Mouse (Mus musculus) mouse embryonic stem cell (cell line): ENCODE measurements around the gene Ptcd1.
"Not testable (repeated sequence)": the region's sequence is repeated elsewhere in the genome, so short reads cannot be mapped to it uniquely, and the experiment has no call there.

ENCODE experiments used
- in situ Hi-C, 2 experiments: fragments of 300-500 bp; cut with MboI; formaldehyde crosslinking; loops; 1 replicate in 1 of 2; 3 replicates in 1 of 2; pipeline ENCODE4 v1.14.3; 2019 to 2020; ENCODE audit warnings: low sequenced_read_pairs in 2 of 2, low pct_unique_long_range_greater_than_20kb in 1 of 2, mixed read lengths in 1 of 2; ENCODE audit not compliant: unreplicated experiment in 1 of 2

The Ptcd1 gene

GRCm38 (mm10) chr5:145119385-145119784, 47.5 kb downstream of the Ptcd1 start:
- in situ Hi-C loops, result no loop called here

DNA sequence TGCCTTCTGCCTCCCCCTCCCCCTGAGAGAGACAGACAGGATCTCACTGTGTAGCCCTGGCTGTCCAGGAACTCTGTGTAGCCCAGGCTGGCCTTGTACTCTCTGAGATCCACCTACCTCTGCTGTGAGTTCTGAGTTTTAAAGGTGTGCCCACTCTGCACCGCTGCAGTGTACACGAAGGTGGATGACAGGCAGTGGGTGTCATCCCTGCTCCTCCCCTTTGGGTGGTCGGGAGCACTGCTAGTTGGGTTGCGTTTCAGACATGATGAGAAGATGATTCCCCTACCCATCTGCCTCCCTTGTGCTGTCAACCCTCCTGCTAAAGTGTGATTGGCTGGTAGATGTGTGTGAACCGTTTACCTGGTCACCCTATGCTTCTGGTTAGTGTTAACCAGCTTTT, 48.4 kb downstream of the Ptcd1 start:
- in situ Hi-C loops, result no loop called here

- in situ Hi-C loops, result no loop called here
Measured at GRCm38 (mm10) chr5:145118005-145118404, 48.9 kb downstream of the Ptcd1 start.

DNA sequence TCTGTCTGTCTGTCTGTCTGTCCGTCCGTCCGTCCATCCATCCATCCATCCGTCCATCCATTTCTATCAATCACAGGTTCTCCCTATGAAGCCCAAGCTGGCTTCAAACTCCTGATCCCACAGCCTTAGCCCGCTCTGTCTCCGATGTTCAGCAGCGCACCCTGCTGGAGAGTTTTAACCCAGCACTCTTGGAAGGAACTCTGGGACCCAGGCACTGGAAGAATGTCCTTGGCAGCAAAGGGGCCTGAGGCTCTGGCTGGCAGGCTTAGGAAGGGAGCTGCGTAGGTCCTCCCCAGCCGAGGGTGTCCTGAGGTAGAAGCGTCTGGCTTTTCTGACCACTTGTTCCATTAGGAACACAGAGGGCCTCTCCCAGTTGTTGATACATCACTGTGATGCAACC, 50.0 kb downstream of the Ptcd1 start:
- in situ Hi-C loops, result no loop called here

DNA sequence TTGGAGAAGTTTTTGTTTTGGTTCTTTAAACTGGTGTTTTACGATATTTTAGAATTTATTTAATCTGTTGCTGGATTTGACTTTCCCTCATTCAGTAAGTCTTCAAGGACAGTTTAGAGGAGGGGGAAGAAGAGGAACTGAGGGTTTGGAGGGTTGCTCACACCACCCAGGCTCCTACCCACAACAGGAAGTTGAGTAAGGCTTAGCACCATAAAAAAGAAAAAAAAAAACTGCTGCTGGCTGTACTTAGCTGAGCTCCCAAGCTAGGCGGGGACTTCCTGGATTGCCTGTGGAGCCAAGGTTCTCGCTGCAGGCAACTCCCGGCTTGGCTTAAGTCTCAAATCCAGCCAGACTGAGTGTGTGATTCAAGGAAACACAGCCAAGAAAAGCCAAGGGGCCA, 50.6 kb downstream of the Ptcd1 start:
- in situ Hi-C loops, result no loop called here

DNA sequence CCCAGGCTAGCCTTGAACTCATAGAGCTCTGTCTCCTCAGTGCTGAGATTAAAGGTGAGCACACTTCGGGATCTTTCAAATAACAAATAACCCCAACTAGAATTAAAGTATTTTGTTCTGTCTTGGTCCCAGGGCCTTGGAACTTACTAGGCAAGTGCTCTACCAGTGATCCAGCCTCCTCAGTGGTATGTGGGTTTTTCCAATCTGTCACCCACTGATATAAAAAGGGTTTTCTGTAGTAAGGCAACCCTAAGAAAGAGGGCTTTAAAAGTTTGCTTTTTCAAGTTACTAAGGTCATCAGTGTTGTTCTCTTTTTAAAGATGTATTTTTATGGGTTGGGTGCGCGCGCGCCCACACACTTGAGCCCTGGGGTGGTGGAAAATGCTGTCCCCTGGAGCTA, 51.2 kb downstream of the Ptcd1 start:
- in situ Hi-C loops, result no loop called here

DNA sequence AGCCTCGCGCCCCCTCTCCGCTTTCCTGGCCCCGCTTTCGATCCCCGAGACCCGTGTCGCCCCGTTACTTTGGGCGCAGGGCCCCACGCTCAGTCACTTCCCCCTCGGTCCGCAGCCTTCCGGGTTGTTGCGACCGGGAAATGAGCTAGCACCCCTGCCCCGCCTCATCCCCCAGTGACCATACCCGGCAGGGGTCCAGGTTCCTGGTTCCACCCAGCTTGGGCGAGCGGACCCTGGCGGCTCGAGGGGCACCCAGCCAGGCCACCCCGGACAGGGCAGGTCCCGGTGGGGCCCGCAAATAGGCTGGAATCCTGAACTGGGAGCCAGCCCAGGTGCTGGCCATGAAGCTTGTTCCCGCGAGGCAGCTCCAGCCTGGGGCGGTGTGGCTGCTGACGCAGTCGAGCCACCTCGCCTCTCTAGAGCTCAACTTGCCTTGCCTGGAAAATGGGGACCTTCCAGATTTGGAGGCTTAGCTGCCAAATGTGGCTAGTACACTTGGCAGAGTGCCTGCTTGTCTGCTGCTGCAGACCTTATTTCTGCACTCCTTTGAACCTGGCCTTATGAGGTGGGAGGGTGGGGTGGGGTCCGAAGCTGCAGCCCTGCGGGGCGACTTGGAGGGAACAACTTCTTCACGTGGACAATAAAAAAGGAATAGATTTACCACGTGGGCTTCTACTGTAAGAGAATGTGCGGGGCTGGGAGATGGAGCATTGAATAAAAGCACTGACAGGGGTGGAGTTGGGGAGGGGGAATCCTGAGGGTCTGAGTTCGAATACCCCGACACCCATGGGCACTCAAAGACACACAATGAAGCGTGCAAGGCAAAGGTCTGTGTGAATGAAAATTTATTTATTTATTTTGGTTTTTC, 52.1 kb downstream of the Ptcd1 start:
- in situ Hi-C loops, result no loop called here

GRCm38 (mm10) chr5:145114071-145114605, 52.8 kb downstream of the Ptcd1 start, which contains the start of gene Arpc1b:
Gene Arpc1b (plus strand): TSS chr5:145114215.
- in situ Hi-C loops, result no loop called here

DNA sequence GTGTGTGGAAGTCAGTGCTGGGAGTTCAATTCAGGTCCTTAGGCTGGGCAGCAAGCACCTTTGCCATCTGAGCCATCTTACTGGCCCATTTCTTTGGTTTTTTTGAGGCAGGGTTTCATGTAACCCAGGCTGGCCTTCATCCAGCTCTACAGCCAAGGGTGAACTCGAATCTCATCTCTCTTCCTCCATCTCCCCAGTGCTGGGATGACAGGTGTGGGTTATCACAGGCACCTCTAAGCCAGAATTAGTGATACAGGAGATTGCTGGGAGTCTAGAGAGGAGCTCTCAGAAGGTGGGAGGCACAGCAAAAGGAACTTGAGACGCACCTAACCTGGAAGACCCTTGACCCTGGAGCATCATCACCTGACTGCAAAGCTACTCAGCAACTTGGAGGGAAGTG, 53.5 kb downstream of the Ptcd1 start:
- in situ Hi-C loops, result no loop called here

- in situ Hi-C loops, result no loop called here
Measured at GRCm38 (mm10) chr5:145112566-145112965, 54.3 kb downstream of the Ptcd1 start.

DNA sequence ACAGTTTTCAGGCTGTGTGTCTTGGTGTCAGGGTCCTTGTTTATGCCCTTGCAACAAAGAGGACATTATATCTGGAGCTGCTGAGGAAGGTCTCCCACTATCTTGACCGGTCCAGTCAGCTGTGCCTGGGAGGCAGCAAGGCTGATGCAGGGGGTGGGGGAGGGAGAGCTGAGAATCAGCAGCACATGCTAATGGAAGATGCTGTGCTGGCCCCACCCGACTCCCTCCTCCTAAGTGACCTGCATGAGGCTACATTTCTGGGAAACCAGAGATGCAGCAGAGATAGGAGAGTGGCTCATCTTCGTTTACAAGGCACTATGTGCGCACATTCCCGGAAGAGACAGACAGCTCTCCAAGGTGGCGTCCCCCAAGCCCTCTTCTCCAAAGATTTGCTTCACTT, 56.5 kb downstream of the Ptcd1 start:
- in situ Hi-C loops, result no loop called here

- in situ Hi-C loops, result no loop called here
Measured at GRCm38 (mm10) chr5:145105694-145106275, 61.1 kb downstream of the Ptcd1 start.

DNA sequence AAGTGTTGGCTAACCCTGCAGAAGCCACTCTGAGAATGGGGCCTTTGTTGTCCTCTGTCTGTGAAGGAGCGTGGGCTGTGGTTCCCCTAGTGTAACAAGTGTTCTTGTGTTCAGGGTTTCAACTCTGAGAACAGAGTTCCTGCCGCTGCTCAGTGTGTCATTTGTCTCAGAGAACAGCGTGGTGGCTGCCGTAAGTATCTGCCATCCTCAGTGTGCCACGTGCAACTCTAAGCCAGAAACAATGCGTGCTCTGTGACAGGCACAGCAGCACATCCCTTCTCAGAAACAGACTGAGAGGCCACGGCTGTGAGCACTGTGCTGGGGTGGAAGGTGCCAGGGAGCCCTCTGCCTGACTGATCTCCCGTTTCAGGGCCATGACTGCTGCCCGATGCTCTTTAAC, 62.6 kb downstream of the Ptcd1 start:
- in situ Hi-C loops, result no loop called here

GRCm38 (mm10) chr5:145102706-145103105, 64.2 kb downstream of the Ptcd1 start:
- in situ Hi-C loops, result no loop called here

DNA sequence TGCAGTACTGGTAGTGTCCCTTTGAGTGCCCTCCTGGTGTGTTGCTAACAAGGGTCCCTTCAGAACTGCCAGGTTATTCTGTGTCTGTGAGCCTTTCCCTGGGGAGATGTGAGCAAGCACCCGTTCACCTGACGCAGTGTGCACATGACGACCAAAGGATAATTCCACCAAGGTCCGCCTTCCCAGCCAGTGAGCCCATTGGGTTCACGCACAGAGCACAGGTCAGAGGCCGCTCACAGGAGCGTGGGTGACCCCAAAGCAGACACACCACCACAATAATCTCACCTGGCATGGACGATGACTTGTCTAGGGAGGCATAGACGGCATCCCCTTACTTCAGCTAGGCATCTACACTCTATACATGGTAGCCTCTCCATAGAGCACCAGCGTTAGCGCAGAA, 65.5 kb downstream of the Ptcd1 start:
- in situ Hi-C loops, result not testable (repeated sequence)

DNA sequence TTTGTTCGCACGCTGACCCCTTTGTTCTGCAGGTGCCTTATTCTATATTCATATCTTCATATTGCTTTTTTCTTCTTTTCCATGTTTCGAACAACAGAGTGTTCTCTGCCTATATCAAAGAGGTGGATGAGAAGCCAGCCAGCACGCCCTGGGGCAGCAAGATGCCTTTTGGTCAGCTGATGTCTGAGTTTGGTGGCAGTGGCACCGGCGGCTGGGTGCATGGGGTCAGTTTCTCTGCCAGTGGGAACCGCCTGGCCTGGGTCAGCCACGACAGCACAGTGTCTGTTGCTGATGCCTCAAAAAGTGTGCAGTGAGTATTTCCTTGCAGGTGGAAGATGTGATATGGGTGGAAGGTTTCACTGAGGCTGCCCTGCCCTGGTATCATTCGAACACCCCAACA, 65.9 kb downstream of the Ptcd1 start:
- in situ Hi-C loops, result no loop called here

DNA sequence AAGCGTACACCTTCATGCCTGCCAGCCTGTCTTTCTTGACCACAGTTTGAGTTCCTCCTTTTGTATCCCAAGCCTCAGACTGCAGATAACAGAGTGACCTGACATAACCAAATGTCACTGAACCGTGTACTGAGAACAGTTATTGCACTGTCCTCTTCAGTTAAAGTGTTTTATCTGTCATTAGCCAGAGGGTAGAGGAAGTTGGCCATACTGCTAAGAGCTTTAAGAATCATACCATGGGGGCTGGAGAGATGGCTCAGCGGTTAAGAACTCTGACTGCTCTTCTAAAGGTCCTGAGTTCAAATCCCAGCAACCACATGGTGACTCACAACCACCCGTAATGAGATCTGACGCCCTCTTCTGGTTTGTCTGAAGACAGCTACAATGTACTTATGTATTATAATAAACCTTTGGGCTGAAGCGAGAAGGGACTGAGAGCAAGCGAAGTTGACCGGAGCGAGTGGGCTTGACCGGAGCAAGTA, 68.5 kb downstream of the Ptcd1 start:
- in situ Hi-C loops, result no loop called here
